Mouse (Mus musculus) liver, embryonic 11.5 days (tissue): ENCODE measurements around the gene Raver2. TPM values are rescaled to one million over a fixed set of nuclear protein-coding genes. Genes with fewer than 3 reads are reported as not detected.

ENCODE experiments used
- polyA plus RNA-seq: library from polyadenylated mRNA; unstranded; fragments of >200 nt; fragmentation: Nextera tagmentation; extraction: Ambion mirVana; gene quantifications from 2 replicates; pipeline ENCODE4 v1.2.1, GENCODE M21; 2014

Gene Raver2
- polyA plus RNA-seq, 1 experiment from 2014 or later, result 2.0 TPM

Other genes starting within 250 kb of the Raver2 start
- not detected in 2 replicates for gene Gm10577, start 48.3 kb upstream of the Raver2 start, polyA plus RNA-seq
- gene Jak1, start 196.3 kb downstream of the Raver2 start, polyA plus RNA-seq, result 80.0 and 83.0 TPM in 2 replicates